Mouse (Mus musculus) spleen, adult 2 months (tissue): ENCODE data around the gene Mul1.

Experiments
- CTCF ChIP-seq: fragments of 200-500 bp; IDR thresholded peaks from 2 replicates; pipeline ENCODE4 v1.5.1; 2011; ENCODE audit warnings: mild to moderate bottlenecking, inconsistent platforms; ENCODE audit not compliant: insufficient read depth, insufficient read length, insufficient replicate concordance; ENCODE audit errors: extremely low read depth
- POLR2A ChIP-seq: fragments of 200-500 bp; IDR thresholded peaks from 2 replicates; pipeline ENCODE4 v1.6.1; 2011; ENCODE audit warnings: low read depth, low read length, inconsistent platforms

GRCm38 (mm10) chr4:138434347-138435316, at the start of gene Mul1:
- TF ChIP-seq CTCF (no peak), POLR2A (peak; percentile 45; the same call in 1 of the 2 replicates)
